Mouse (Mus musculus): ENCODE measurements around the gene Bahcc1.

Bahcc1 gene

GRCm38 (mm10) chr11:120208848-120209247 lies 23.9 kb upstream of the Bahcc1 start:
- DNase-seq = no peak

GRCm38 (mm10) chr11:120209462-120209861 lies 23.3 kb upstream of the Bahcc1 start:
- DNase-seq = no peak

GRCm38 (mm10) chr11:120215726-120216241 lies 17.0 kb upstream of the Bahcc1 start:
- DNase-seq = no peak

- DNase-seq = no peak
Measured at GRCm38 (mm10) chr11:120216540-120217324, 16.0 kb upstream of the Bahcc1 start.

GRCm38 (mm10) chr11:120218176-120218856 lies 14.4 kb upstream of the Bahcc1 start:
- no peak for DNase-seq

- no peak for DNase-seq
Measured at GRCm38 (mm10) chr11:120218946-120219345, 13.8 kb upstream of the Bahcc1 start.

- DNase-seq = no peak
Measured at GRCm38 (mm10) chr11:120219916-120220522, 12.7 kb upstream of the Bahcc1 start.

GRCm38 (mm10) chr11:120220963-120221827 lies 11.6 kb upstream of the Bahcc1 start:
- DNase-seq = no peak

- no peak for DNase-seq
Measured at GRCm38 (mm10) chr11:120222425-120223104, 10.2 kb upstream of the Bahcc1 start.

GRCm38 (mm10) chr11:120223586-120224487 lies 8.9 kb upstream of the Bahcc1 start:
- DNase-seq = no peak

GRCm38 (mm10) chr11:120224488-120225255 lies 8.1 kb upstream of the Bahcc1 start:
- no peak for DNase-seq

- DNase-seq = no peak
Measured at GRCm38 (mm10) chr11:120225256-120226195, 7.2 kb upstream of the Bahcc1 start.

GRCm38 (mm10) chr11:120226421-120227280 lies 6.1 kb upstream of the Bahcc1 start:
- DNase-seq = no peak

- no peak for DNase-seq
Measured at GRCm38 (mm10) chr11:120227571-120228051, 5.1 kb upstream of the Bahcc1 start.

GRCm38 (mm10) chr11:120228116-120228890 lies 4.4 kb upstream of the Bahcc1 start:
- DNase-seq = no peak

- DNase-seq = no peak
Measured at GRCm38 (mm10) chr11:120228911-120229437, 3.8 kb upstream of the Bahcc1 start.

Data from thymus, adult 18-20 months (tissue).